In the genomic region with DNA sequence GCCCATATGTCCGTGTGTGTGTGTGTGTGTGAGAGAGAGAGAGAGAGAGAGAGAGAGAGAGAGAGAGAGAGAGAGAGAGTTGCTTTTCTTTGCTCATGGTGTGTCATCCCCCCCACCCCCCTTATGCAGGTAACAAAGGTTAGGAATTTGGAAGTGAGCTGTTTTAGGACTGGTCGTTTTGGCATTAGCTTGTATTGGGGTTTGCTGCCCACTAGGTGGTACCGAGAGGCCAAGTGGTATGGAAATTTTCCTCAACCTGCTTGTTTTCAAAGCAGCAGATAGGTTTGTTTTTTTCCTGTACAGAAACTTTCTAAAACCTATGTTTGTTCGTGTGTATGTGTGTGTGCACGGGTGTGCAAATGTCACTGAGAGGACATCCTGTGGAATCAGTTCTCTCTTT, we compare ENCODE assay signal across 15 mouse cellular contexts. TPM values are rescaled to one million over a fixed set of nuclear protein-coding genes. Genes with fewer than 3 reads are reported as not detected.
DNase-seq lines count a peak whose midpoint lies in the region; ATAC-seq and TF ChIP-seq lines count a peak whose summit lies in the region.
"Had no signal": no experiment of that assay in that cellular context is flagged by ENCODE, and none has a peak within 500 bp of the region (broad histone marks: within the 10 kb centered on the region; RNA-seq: fewer than 3 reads in every experiment).

No protein-coding gene starts in this region.

- ATAC-seq in forebrain, embryonic 14.5 days = no peak
- no peak for ATAC-seq in forebrain, embryonic 16.5 days
- no peak for ATAC-seq in liver, embryonic 14.5 days (ENCODE audit: insufficient read depth)
- no peak for ATAC-seq in liver, embryonic 12.5 days
- peak; percentile 84 for ATAC-seq in megakaryocyte progenitor cell, adult 5-6 weeks (replicated peaks; ENCODE audit: poor library complexity)
- ATAC-seq: hindbrain, embryonic 16.5 days had no signal

- H3K9ac ChIP-seq in forebrain, embryonic 14.5 days (ENCODE audit: low read length) = no peak overlapping the region
- no peak overlapping the region for H3K9ac ChIP-seq in forebrain, embryonic 16.5 days (replicated peaks; ENCODE audit: low read depth, low read length)
- H3K9ac ChIP-seq in liver, embryonic 14.5 days (replicated peaks) = no peak overlapping the region
- H3K9ac ChIP-seq in liver, embryonic 12.5 days = no peak overlapping the region
- H3K9ac ChIP-seq: liver, embryonic 15.5 days; midbrain, embryonic 12.5 days had no signal

- no peaks in the 10 kb centered on the region for H3K4me1 ChIP-seq in forebrain, embryonic 14.5 days (ENCODE audit: control insufficient read depth, insufficient read depth, low read length)
- no peaks in the 10 kb centered on the region for H3K4me1 ChIP-seq in forebrain, embryonic 16.5 days (replicated peaks; ENCODE audit: control insufficient read depth, insufficient read depth, low read length)
- H3K4me1 ChIP-seq in liver, embryonic 14.5 days (replicated peaks; ENCODE audit: control insufficient read depth in 2 of 2, insufficient read depth in 2 of 2, low read length in 1 of 2) = peaks cover 3 to 5% of the 10 kb centered on the region in 2 experiments; a peak in 2 of 4 replicates
- H3K4me1 ChIP-seq in liver, embryonic 12.5 days = peaks cover 7% of the 10 kb centered on the region
- H3K4me1 ChIP-seq: midbrain, embryonic 12.5 days had no signal

- peak; percentile 14 for DNase-seq in forebrain, embryonic 14.5 days (ENCODE audit: low spot score)
- no peak for DNase-seq in liver, embryonic 14.5 days (ENCODE audit: low read depth in 3 of 3, low spot score in 3 of 3)
- DNase-seq in R1 (ENCODE audit: low read depth, low spot score) = peak; percentile 65
- no peak for DNase-seq in layer of hippocampus, postnatal 36 days
- no peak for DNase-seq in cerebellum, postnatal 10 days
- DNase-seq: adrenal gland, postnatal 14 days; cerebellum, adult 9-10 months; heart, adult 18-20 months; layer of hippocampus, adult 9-11 months had no signal

- 24% methylated on average over 5 of the region's 5 CpGs for WGBS in forebrain, embryonic 14.5 days
- 25% methylated on average over 5 of the region's 5 CpGs for WGBS in forebrain, embryonic 16.5 days
- WGBS in liver, embryonic 14.5 days (ENCODE audit: insufficient replicate concordance) = 24% methylated on average over 5 of the region's 5 CpGs
- 23% methylated on average over 5 of the region's 5 CpGs for WGBS in liver, embryonic 12.5 days (ENCODE audit: insufficient replicate concordance)

- no peak overlapping the region for H3K27ac ChIP-seq in forebrain, embryonic 14.5 days (ENCODE audit: low read depth, low read length)
- no peak overlapping the region for H3K27ac ChIP-seq in forebrain, embryonic 16.5 days (ENCODE audit: low read length)
- no peak overlapping the region for H3K27ac ChIP-seq in liver, embryonic 14.5 days
- no peak overlapping the region for H3K27ac ChIP-seq in liver, embryonic 12.5 days
- H3K27ac ChIP-seq: liver, embryonic 15.5 days; midbrain, embryonic 12.5 days had no signal

- H3K4me2 ChIP-seq in forebrain, embryonic 14.5 days (ENCODE audit: low read length) = no peak overlapping the region
- no peak overlapping the region for H3K4me2 ChIP-seq in forebrain, embryonic 16.5 days (ENCODE audit: low read length)
- H3K4me2 ChIP-seq in liver, embryonic 14.5 days (ENCODE audit: low read depth) = no peak overlapping the region
- H3K4me2 ChIP-seq in liver, embryonic 12.5 days = no peak overlapping the region
- H3K4me2 ChIP-seq: liver, embryonic 15.5 days; midbrain, embryonic 12.5 days had no signal

- H3K4me3 ChIP-seq in forebrain, embryonic 14.5 days (ENCODE audit: low read depth, low read length) = no peak overlapping the region
- no peak overlapping the region for H3K4me3 ChIP-seq in forebrain, embryonic 16.5 days (replicated peaks; ENCODE audit: low read length)
- no peak overlapping the region for H3K4me3 ChIP-seq in liver, embryonic 14.5 days (ENCODE audit: insufficient read depth in 1 of 2, low read depth in 2 of 2, low read length in 2 of 2)
- H3K4me3 ChIP-seq in liver, embryonic 12.5 days = no peak overlapping the region
- H3K4me3 ChIP-seq: liver, embryonic 15.5 days; midbrain, embryonic 12.5 days had no signal

- TF ChIP-seq EP300 in liver, embryonic 14.5 days (IDR thresholded peaks at IDR 0.05; ENCODE audit: low read depth) = no peak

- no peaks in the 10 kb centered on the region for H3K9me3 ChIP-seq in forebrain, embryonic 14.5 days (replicated peaks; ENCODE audit: control insufficient read depth, low read length)
- no peaks in the 10 kb centered on the region for H3K9me3 ChIP-seq in forebrain, embryonic 16.5 days (ENCODE audit: control insufficient read depth, low read length)
- H3K9me3 ChIP-seq in liver, embryonic 14.5 days (ENCODE audit: control insufficient read depth, low read length) = no peaks in the 10 kb centered on the region
- no peaks in the 10 kb centered on the region for H3K9me3 ChIP-seq in liver, embryonic 12.5 days (replicated peaks)
- H3K9me3 ChIP-seq: liver, embryonic 15.5 days; midbrain, embryonic 12.5 days had no signal

- H3K36me3 ChIP-seq in forebrain, embryonic 14.5 days (ENCODE audit: control insufficient read depth, insufficient read depth, low read length) = no peaks in the 10 kb centered on the region
- H3K36me3 ChIP-seq in forebrain, embryonic 16.5 days (ENCODE audit: control insufficient read depth, insufficient read depth) = no peaks in the 10 kb centered on the region
- no peaks in the 10 kb centered on the region for H3K36me3 ChIP-seq in liver, embryonic 14.5 days (replicated peaks; ENCODE audit: control insufficient read depth, insufficient read depth, low read depth)
- no peaks in the 10 kb centered on the region for H3K36me3 ChIP-seq in liver, embryonic 12.5 days
- H3K36me3 ChIP-seq: liver, embryonic 15.5 days; midbrain, embryonic 12.5 days had no signal

- no peaks in the 10 kb centered on the region for H3K27me3 ChIP-seq in forebrain, embryonic 14.5 days (replicated peaks; ENCODE audit: control insufficient read depth, insufficient read depth, low read length)
- no peaks in the 10 kb centered on the region for H3K27me3 ChIP-seq in forebrain, embryonic 16.5 days (replicated peaks; ENCODE audit: control insufficient read depth, insufficient read depth, low read length)
- H3K27me3 ChIP-seq in liver, embryonic 14.5 days (ENCODE audit: control insufficient read depth, insufficient read depth, low read length) = no peaks in the 10 kb centered on the region
- H3K27me3 ChIP-seq in liver, embryonic 12.5 days (replicated peaks) = no peaks in the 10 kb centered on the region
- H3K27me3 ChIP-seq: liver, embryonic 15.5 days; midbrain, embryonic 12.5 days had no signal

- TF ChIP-seq CTCF in liver, embryonic 14.5 days (IDR thresholded peaks at IDR 0.05; ENCODE audit: low read depth) = peak; percentile 49

RNA-seq across cellular contexts. Expression of a gene that starts 17.0 kb away (rescaled TPM):
- polyA plus RNA-seq in forebrain, embryonic 14.5 days (2014; fragmentation: Nextera tagmentation; extraction: Ambion mirVana) = 0.37 and 0.62 TPM in 2 replicates
- polyA plus RNA-seq in forebrain, embryonic 16.5 days (2015; fragmentation: Nextera tagmentation; extraction: Ambion mirVana) = 0.54 and 0.73 TPM in 2 replicates
- polyA plus RNA-seq in liver, embryonic 14.5 days (2012; rRNA removed) = 8.0 and 9.5 TPM in 2 replicates
- polyA plus RNA-seq in liver, embryonic 14.5 days (2014; fragmentation: Nextera tagmentation; extraction: Ambion mirVana) = 8.3 and 8.9 TPM in 2 replicates
- 5.5 and 6.8 TPM in 2 replicates for polyA plus RNA-seq in liver, embryonic 12.5 days (2016; fragmentation: Nextera tagmentation; extraction: Ambion mirVana)
- 4.8 and 5.3 TPM in 2 replicates for total RNA-seq in megakaryocyte progenitor cell, adult 5-6 weeks (2015)
- 12.8 and 15.5 TPM in 2 replicates for total RNA-seq in megakaryocyte progenitor cell, adult 5-6 weeks (2017)
- total RNA-seq in layer of hippocampus, postnatal 36 days (2021) = under 1 TPM; 0.20 to 0.46 TPM

RNA-seq across cellular contexts. Expression of a gene that starts 26.0 kb away (rescaled TPM):
- 48.4 and 55.4 TPM in 2 replicates for polyA plus RNA-seq in forebrain, embryonic 14.5 days (2014; fragmentation: Nextera tagmentation; extraction: Ambion mirVana)
- 37.9 and 43.6 TPM in 2 replicates for polyA plus RNA-seq in forebrain, embryonic 16.5 days (2015; fragmentation: Nextera tagmentation; extraction: Ambion mirVana)
- 14.2 and 19.5 TPM in 2 replicates for polyA plus RNA-seq in liver, embryonic 14.5 days (2012; rRNA removed)
- polyA plus RNA-seq in liver, embryonic 14.5 days (2014; fragmentation: Nextera tagmentation; extraction: Ambion mirVana) = 12.4 and 15.3 TPM in 2 replicates
- polyA plus RNA-seq in liver, embryonic 12.5 days (2016; fragmentation: Nextera tagmentation; extraction: Ambion mirVana) = 25.8 and 26.8 TPM in 2 replicates
- total RNA-seq in megakaryocyte progenitor cell, adult 5-6 weeks (2015) = 36.6 and 37.7 TPM in 2 replicates
- 38.9 and 53.4 TPM in 2 replicates for total RNA-seq in megakaryocyte progenitor cell, adult 5-6 weeks (2017)
- total RNA-seq in layer of hippocampus, postnatal 36 days (2021) = 10 to 100 TPM; 26.0 to 28.2 TPM

RNA-seq across cellular contexts. Expression of a gene that starts 29.0 kb away (rescaled TPM):
- 3.8 and 4.5 TPM in 2 replicates for polyA plus RNA-seq in forebrain, embryonic 14.5 days (2014; fragmentation: Nextera tagmentation; extraction: Ambion mirVana)
- polyA plus RNA-seq in forebrain, embryonic 16.5 days (2015; fragmentation: Nextera tagmentation; extraction: Ambion mirVana) = 4.6 and 5.1 TPM in 2 replicates
- 1.4 and 1.6 TPM in 2 replicates for polyA plus RNA-seq in liver, embryonic 14.5 days (2012; rRNA removed)
- polyA plus RNA-seq in liver, embryonic 14.5 days (2014; fragmentation: Nextera tagmentation; extraction: Ambion mirVana) = 2.0 and 2.1 TPM in 2 replicates
- 2.8 TPM in 2 replicates for polyA plus RNA-seq in liver, embryonic 12.5 days (2016; fragmentation: Nextera tagmentation; extraction: Ambion mirVana)
- 9.6 and 13.0 TPM in 2 replicates for total RNA-seq in megakaryocyte progenitor cell, adult 5-6 weeks (2015)
- 9.1 and 10.7 TPM in 2 replicates for total RNA-seq in megakaryocyte progenitor cell, adult 5-6 weeks (2017)
- total RNA-seq in layer of hippocampus, postnatal 36 days (2021) = 10 to 100 TPM in 1 of 2 experiments, 1 to 10 TPM in 1; 9.3 to 11.1 TPM

RNA-seq across cellular contexts. Expression of a gene that starts 30.2 kb away (rescaled TPM):
- polyA plus RNA-seq in forebrain, embryonic 14.5 days (2014; fragmentation: Nextera tagmentation; extraction: Ambion mirVana) = 40.6 and 47.6 TPM in 2 replicates
- 67.2 and 68.2 TPM in 2 replicates for polyA plus RNA-seq in forebrain, embryonic 16.5 days (2015; fragmentation: Nextera tagmentation; extraction: Ambion mirVana)
- 4.2 and 6.0 TPM in 2 replicates for polyA plus RNA-seq in liver, embryonic 14.5 days (2012; rRNA removed)
- 10.7 and 12.3 TPM in 2 replicates for polyA plus RNA-seq in liver, embryonic 14.5 days (2014; fragmentation: Nextera tagmentation; extraction: Ambion mirVana)
- 27.9 and 29.1 TPM in 2 replicates for polyA plus RNA-seq in liver, embryonic 12.5 days (2016; fragmentation: Nextera tagmentation; extraction: Ambion mirVana)
- 14.9 and 19.2 TPM in 2 replicates for total RNA-seq in megakaryocyte progenitor cell, adult 5-6 weeks (2015)
- 33.4 and 36.4 TPM in 2 replicates for total RNA-seq in megakaryocyte progenitor cell, adult 5-6 weeks (2017)
- 10 to 100 TPM; 65.3 to 69.1 TPM for total RNA-seq in layer of hippocampus, postnatal 36 days (2021)

RNA-seq across cellular contexts. Expression of a gene that starts 30.5 kb away (rescaled TPM):
- polyA plus RNA-seq in forebrain, embryonic 14.5 days (2014; fragmentation: Nextera tagmentation; extraction: Ambion mirVana) = 7.3 and 8.2 TPM in 2 replicates
- polyA plus RNA-seq in forebrain, embryonic 16.5 days (2015; fragmentation: Nextera tagmentation; extraction: Ambion mirVana) = 10.7 and 13.7 TPM in 2 replicates
- 2.1 and 2.9 TPM in 2 replicates for polyA plus RNA-seq in liver, embryonic 14.5 days (2012; rRNA removed)
- polyA plus RNA-seq in liver, embryonic 14.5 days (2014; fragmentation: Nextera tagmentation; extraction: Ambion mirVana) = 0.99 and 1.5 TPM in 2 replicates
- polyA plus RNA-seq in liver, embryonic 12.5 days (2016; fragmentation: Nextera tagmentation; extraction: Ambion mirVana) = 3.7 and 3.9 TPM in 2 replicates
- 5.5 and 7.2 TPM in 2 replicates for total RNA-seq in megakaryocyte progenitor cell, adult 5-6 weeks (2015)
- total RNA-seq in megakaryocyte progenitor cell, adult 5-6 weeks (2017) = 2.8 and 6.0 TPM in 2 replicates
- total RNA-seq in layer of hippocampus, postnatal 36 days (2021) = 10 to 100 TPM in 1 of 2 experiments, 1 to 10 TPM in 1; 8.4 to 10.6 TPM

Comparison
In these comparisons a context has a peak if more than half of its experiments do, and no peak if none do; other contexts are left out.
1. DNase-seq: peak in forebrain, embryonic 14.5 days (single experiment) and R1 (single experiment); none in liver, embryonic 14.5 days (0 of 3), layer of hippocampus, postnatal 36 days (0 of 2) and cerebellum, postnatal 10 days (0 of 2).